Mouse (Mus musculus): ENCODE results near the gene Ssh3. TPM values are rescaled to one million over a fixed set of nuclear protein-coding genes. Genes with fewer than 3 reads are reported as not detected.

The Ssh3 gene
- polyA plus RNA-seq, 1 experiment from 2014 or later = 8.7 TPM

- ATAC-seq = peak; percentile 5; the same call in 1 of the 2 replicates
- peak overlapping the region; percentile 94 for H3K4me2 ChIP-seq (replicated peaks)
- 37% methylated on average over 21 of the region's 21 CpGs for WGBS
Measured at GRCm38 (mm10) chr19:4301735-4302651, 33.0 kb upstream of the Ssh3 start.

DNA sequence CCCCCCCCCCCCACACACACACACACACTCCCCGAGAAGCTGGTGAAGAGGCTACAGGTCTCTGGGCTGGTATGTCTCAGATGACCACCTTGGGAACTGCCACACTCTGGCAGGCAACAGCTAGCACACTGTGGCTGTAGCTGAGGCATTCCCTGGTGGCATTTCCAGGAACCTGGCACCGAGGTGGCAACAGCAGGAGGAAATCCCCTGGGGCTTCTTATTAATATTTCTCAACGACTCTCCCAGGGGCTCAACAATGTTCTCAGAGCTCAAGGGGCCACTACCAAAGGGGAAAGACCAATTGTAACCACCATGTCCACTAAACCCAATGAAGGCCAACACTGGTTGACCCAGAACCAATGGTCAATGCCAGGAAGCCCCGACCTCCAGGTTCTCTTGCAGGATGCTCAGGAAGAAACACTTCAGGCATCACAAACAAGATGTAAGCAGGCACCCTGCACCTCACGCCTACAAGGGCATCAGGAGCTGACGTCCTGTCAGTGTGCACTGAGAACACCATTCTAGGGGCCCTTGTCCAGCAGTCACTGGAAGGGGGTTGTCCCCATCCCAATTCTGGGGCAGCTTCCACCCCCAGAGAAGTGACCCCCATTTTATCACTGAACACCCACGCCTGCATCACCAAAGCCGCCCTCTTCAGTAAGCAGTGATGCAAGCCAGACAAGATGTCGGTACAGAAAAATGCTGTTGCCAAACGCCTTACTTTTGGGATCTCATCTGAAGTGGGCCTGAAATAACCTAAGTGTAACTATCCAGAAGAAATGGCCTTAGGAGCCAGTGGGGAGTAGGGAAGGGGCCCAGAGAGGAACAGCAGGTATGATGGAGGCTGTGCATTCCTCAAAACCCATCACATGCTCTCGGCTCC is 32.1 kb upstream of the Ssh3 start:
- Histone ChIP-seq H3K27ac (peak overlapping the region; percentile 76), H3K4me1 (replicated peaks) (peaks cover 56% of the 10 kb centered on the region), H3K9ac (replicated peaks) (peak overlapping the region; percentile 57; the same call in 1 of the 2 replicates), H3K27me3 (no peaks in the 10 kb centered on the region), H3K9me3 (no peaks in the 10 kb centered on the region), H3K4me2 (replicated peaks) (peak overlapping the region; percentile 94; the same call in 1 of the 2 replicates), H3K4me3 (replicated peaks) (no peak overlapping the region), H3K36me3 (no peaks in the 10 kb centered on the region)
- no peak for ATAC-seq
- WGBS = 71% methylated on average over 11 of the region's 11 CpGs

More at GRCm38 (mm10) chr19:4301735-4302651, 33.0 kb upstream of the Ssh3 start:
- H3K9ac ChIP-seq (replicated peaks) = peak overlapping the region; percentile 57
- no peaks in the 10 kb centered on the region for H3K36me3 ChIP-seq
- no peaks in the 10 kb centered on the region for H3K9me3 ChIP-seq
- H3K4me1 ChIP-seq (replicated peaks) = peaks cover 64% of the 10 kb centered on the region
- 0 out of 2 replicates have a peak overlapping the region, but pooled peaks have one; percentile 6 for H3K4me3 ChIP-seq (replicated peaks)
- peak overlapping the region; percentile 76 for H3K27ac ChIP-seq
- H3K27me3 ChIP-seq = no peaks in the 10 kb centered on the region

DNA sequence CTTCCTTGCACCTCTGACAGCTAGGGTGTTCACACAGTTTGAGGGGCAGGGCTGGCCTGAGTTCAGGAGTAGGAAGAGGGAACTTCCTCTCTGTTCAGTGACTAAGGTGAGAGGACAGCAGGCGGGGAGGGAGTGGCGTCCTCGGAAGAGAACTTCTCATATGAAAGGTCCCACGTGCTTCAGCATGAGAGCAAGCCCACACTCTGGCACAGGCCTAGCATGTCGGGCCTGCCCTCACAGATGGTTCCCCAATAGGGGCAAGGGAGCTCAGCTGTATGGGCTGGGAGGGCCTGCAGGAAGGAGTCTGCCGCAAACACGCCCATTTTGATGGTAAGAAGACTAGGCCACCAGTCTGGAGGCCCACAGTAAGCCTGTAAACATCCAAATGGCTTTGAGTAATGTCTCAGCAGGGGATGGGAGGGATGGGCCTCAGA is 31.3 kb upstream of the Ssh3 start:
- Histone ChIP-seq H3K9ac (replicated peaks) (0 out of 2 replicates have a peak overlapping the region, but pooled peaks have one; percentile 4), H3K4me1 (replicated peaks) (peaks cover 55% of the 10 kb centered on the region), H3K36me3 (no peaks in the 10 kb centered on the region), H3K27me3 (no peaks in the 10 kb centered on the region), H3K4me3 (replicated peaks) (no peak overlapping the region), H3K4me2 (replicated peaks) (no peak overlapping the region), H3K9me3 (no peaks in the 10 kb centered on the region), H3K27ac (no peak overlapping the region)
- 47% methylated on average over 7 of the region's 7 CpGs for WGBS
- no peak for ATAC-seq

- Histone ChIP-seq H3K4me2 (replicated peaks) (no peak overlapping the region), H3K9me3 (no peaks in the 10 kb centered on the region), H3K27ac (no peak overlapping the region), H3K9ac (replicated peaks) (0 out of 2 replicates have a peak overlapping the region, but pooled peaks have one; percentile 4), H3K36me3 (peaks cover under 1% of the 10 kb centered on the region; the same call in 1 of the 2 replicates), H3K4me1 (replicated peaks) (peaks cover 49% of the 10 kb centered on the region), H3K27me3 (no peaks in the 10 kb centered on the region), H3K4me3 (replicated peaks) (no peak overlapping the region)
- no peak for ATAC-seq
- WGBS = 91% methylated on average over 6 of the region's 6 CpGs
Measured at GRCm38 (mm10) chr19:4299574-4300270, 30.7 kb upstream of the Ssh3 start.

GRCm38 (mm10) chr19:4299126-4299525 is 30.1 kb upstream of the Ssh3 start:
- H3K4me1 ChIP-seq (replicated peaks) = peaks cover 43% of the 10 kb centered on the region
- peaks cover 6% of the 10 kb centered on the region; the same call in 1 of the 2 replicates for H3K36me3 ChIP-seq
- H3K9ac ChIP-seq (replicated peaks) = no peak overlapping the region
- H3K9me3 ChIP-seq = no peaks in the 10 kb centered on the region
- H3K4me3 ChIP-seq (replicated peaks) = no peak overlapping the region
- H3K27ac ChIP-seq = no peak overlapping the region
- no peak for ATAC-seq
- no peaks in the 10 kb centered on the region for H3K27me3 ChIP-seq
- no peak overlapping the region for H3K4me2 ChIP-seq (replicated peaks)
- 93% methylated on average over 7 of the region's 7 CpGs for WGBS

- no peaks in the 10 kb centered on the region for H3K9me3 ChIP-seq
Measured at GRCm38 (mm10) chr19:4298322-4299121, 29.5 kb upstream of the Ssh3 start.

GRCm38 (mm10) chr19:4297851-4298250 is 28.9 kb upstream of the Ssh3 start:
- 88% methylated on average over 5 of the region's 5 CpGs for WGBS
- no peaks in the 10 kb centered on the region for H3K27me3 ChIP-seq
- no peak overlapping the region for H3K9ac ChIP-seq (replicated peaks)
- H3K4me1 ChIP-seq (replicated peaks) = peaks cover 30% of the 10 kb centered on the region
- H3K4me2 ChIP-seq (replicated peaks) = no peak overlapping the region
- no peaks in the 10 kb centered on the region for H3K9me3 ChIP-seq
- no peak for ATAC-seq
- H3K36me3 ChIP-seq = peaks cover 10% of the 10 kb centered on the region
- H3K27ac ChIP-seq = no peak overlapping the region
- no peak overlapping the region for H3K4me3 ChIP-seq (replicated peaks)

More at GRCm38 (mm10) chr19:4298322-4299121, 29.5 kb upstream of the Ssh3 start:
- Histone ChIP-seq H3K4me2 (replicated peaks) (no peak overlapping the region), H3K4me3 (replicated peaks) (no peak overlapping the region), H3K4me1 (replicated peaks) (peaks cover 37% of the 10 kb centered on the region), H3K9ac (replicated peaks) (no peak overlapping the region), H3K36me3 (peaks cover 6% of the 10 kb centered on the region; the same call in 1 of the 2 replicates), H3K27ac (no peak overlapping the region), H3K27me3 (no peaks in the 10 kb centered on the region)
- 91% methylated on average over 17 of the region's 17 CpGs for WGBS
- ATAC-seq = no peak

- ATAC-seq = no peak
- Histone ChIP-seq H3K36me3 (peaks cover 22% of the 10 kb centered on the region), H3K9ac (replicated peaks) (no peak overlapping the region), H3K27ac (no peak overlapping the region), H3K27me3 (no peaks in the 10 kb centered on the region), H3K9me3 (no peaks in the 10 kb centered on the region), H3K4me2 (replicated peaks) (no peak overlapping the region), H3K4me1 (replicated peaks) (peaks cover 18% of the 10 kb centered on the region), H3K4me3 (replicated peaks) (no peak overlapping the region)
- 90% methylated on average over 2 of the region's 2 CpGs for WGBS
Measured at GRCm38 (mm10) chr19:4296611-4297010, 27.6 kb upstream of the Ssh3 start.

- H3K36me3 ChIP-seq = peaks cover 34% of the 10 kb centered on the region
- no peaks in the 10 kb centered on the region for H3K9me3 ChIP-seq
- WGBS = 90% methylated on average over 4 of the region's 4 CpGs
- ATAC-seq = no peak
- H3K27ac ChIP-seq = no peak overlapping the region
- H3K27me3 ChIP-seq = no peaks in the 10 kb centered on the region
- H3K4me2 ChIP-seq (replicated peaks) = no peak overlapping the region
- peaks cover 6% of the 10 kb centered on the region for H3K4me1 ChIP-seq (replicated peaks)
- no peak overlapping the region for H3K9ac ChIP-seq (replicated peaks)
- no peak overlapping the region for H3K4me3 ChIP-seq (replicated peaks)
Measured at GRCm38 (mm10) chr19:4295391-4295790, 26.4 kb upstream of the Ssh3 start.

DNA sequence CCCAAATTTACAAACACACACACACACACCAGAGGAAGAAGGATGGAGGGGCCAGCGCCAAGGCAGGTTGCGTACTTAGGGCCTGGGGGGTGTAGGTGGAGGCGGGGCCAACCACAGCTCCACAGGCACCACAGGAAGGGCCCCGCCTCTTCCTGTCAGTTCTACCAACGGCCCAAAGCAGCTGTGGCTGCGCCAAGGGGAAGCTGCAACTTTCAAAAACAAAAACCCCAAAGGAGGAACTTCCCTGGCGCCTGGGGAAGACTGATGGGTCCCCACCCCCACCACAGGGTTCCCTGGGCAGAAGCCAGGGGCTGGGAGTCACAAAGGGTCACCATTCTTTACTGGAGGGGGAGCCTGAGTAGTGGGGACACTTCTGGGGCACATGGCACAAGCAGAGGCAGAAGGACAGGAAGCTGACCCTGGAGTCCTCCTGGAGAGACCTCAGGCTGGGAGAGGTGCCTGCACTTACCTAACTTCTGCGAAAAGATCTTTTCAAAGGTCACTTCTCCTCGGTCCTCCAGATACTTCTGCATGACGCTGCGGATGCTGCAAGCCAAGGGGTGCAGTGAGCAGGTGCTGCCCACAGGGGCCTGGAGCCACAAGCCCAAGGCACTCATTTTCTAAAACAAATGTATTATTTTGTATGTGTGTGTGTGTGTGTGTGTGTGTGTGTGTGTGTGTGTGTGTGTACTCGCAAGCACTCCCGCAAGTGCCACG is 25.6 kb upstream of the Ssh3 start:
- no peaks in the 10 kb centered on the region for H3K9me3 ChIP-seq
- no peak for ATAC-seq
- H3K9ac ChIP-seq (replicated peaks) = no peak overlapping the region
- no peaks in the 10 kb centered on the region for H3K27me3 ChIP-seq
- H3K4me2 ChIP-seq (replicated peaks) = no peak overlapping the region
- peaks cover 43% of the 10 kb centered on the region for H3K36me3 ChIP-seq
- H3K4me3 ChIP-seq (replicated peaks) = no peak overlapping the region
- no peak overlapping the region for H3K27ac ChIP-seq
- no peaks in the 10 kb centered on the region for H3K4me1 ChIP-seq (replicated peaks)
- WGBS = 79% methylated on average over 14 of the region's 14 CpGs
